Mouse (Mus musculus) kidney, postnatal 0 days (tissue): Measurements from ENCODE around the gene Rac3. TPM values are rescaled to one million over a fixed set of nuclear protein-coding genes. Genes with fewer than 3 reads are reported as not detected.

Experiments used
- ATAC-seq: fragments of 200-750 bp; cut with Nextera tagmentation; replicated peaks from 2 replicates; pipeline ENCODE4 v1.8.0; 2017; ENCODE audit warnings: low read depth, moderate number of reproducible peaks, moderate TSS enrichment, moderate library complexity; ENCODE audit not compliant: low FRiP score
- DNase-seq: peaks from one replicate; pipeline ENCODE4 v3.0.0-alpha.2; 2016; ENCODE audit warnings: low spot score
- H3K27ac ChIP-seq: fragments of 300-500 bp; sonication (generic); 2 replicates; pipeline ENCODE4 v1.5.1; 2014; ENCODE audit warnings: mild to moderate bottlenecking
- H3K27me3 ChIP-seq: fragments of 300-500 bp; sonication (generic); 2 replicates; pipeline ENCODE4 v1.6.1; 2014; ENCODE audit warnings: low read length, mixed read lengths; ENCODE audit not compliant: insufficient read depth
- H3K36me3 ChIP-seq: fragments of 300-500 bp; sonication (generic); 2 replicates; pipeline ENCODE4 v1.6.1; 2014; ENCODE audit warnings: low read length, mixed read lengths; ENCODE audit not compliant: insufficient read depth
- H3K4me1 ChIP-seq: fragments of 300-500 bp; sonication (generic); replicated peaks from 2 replicates; pipeline ENCODE4 v1.6.1; 2014; ENCODE audit warnings: antibody characterized with exemption, low read length, mixed read lengths; ENCODE audit not compliant: insufficient read depth
- H3K4me2 ChIP-seq: fragments of 300-500 bp; sonication (generic); 2 replicates; pipeline ENCODE4 v1.6.1; 2014; ENCODE audit warnings: mild to moderate bottlenecking, low read length, moderate library complexity, mixed read lengths
- H3K4me3 ChIP-seq: fragments of 300-500 bp; sonication (generic); replicated peaks from 2 replicates; pipeline ENCODE4 v1.5.1; 2014; ENCODE audit warnings: low read depth, low read length
- H3K9ac ChIP-seq: fragments of 300-500 bp; sonication (generic); 2 replicates; pipeline ENCODE4 v1.6.1; 2014; ENCODE audit warnings: low read depth, low read length
- H3K9me3 ChIP-seq: fragments of 300-500 bp; sonication (generic); replicated peaks from 2 replicates; pipeline ENCODE4 v1.6.1; 2016; ENCODE audit warnings: low read length, inconsistent platforms, mixed read lengths
- CTCF ChIP-seq: IDR thresholded peaks from 2 replicates; pipeline ENCODE4 v1.5.1; 2016; ENCODE audit warnings: antibody characterized with exemption, low read depth, mild to moderate bottlenecking, moderate library complexity
- WGBS: fragments of 180-500 bp; shearing (Covaris S2); extraction: QIAGEN DNeasy Blood & Tissue Kit; methylation state at CpG from one replicate; pipeline ENCODE4 v1.1.7; 2014; 5-methylcytosine and 5-hydroxymethylcytosine counted together
- polyA plus RNA-seq: library from polyadenylated mRNA; unstranded; fragments of >200 nt; fragmentation: Nextera tagmentation; extraction: Ambion mirVana; gene quantifications from 2 replicates; pipeline ENCODE4 v1.2.1, GENCODE M21; 2015

Rac3 gene
- polyA plus RNA-seq, 1 experiment from 2014 or later, result 23.4 TPM

DNA sequence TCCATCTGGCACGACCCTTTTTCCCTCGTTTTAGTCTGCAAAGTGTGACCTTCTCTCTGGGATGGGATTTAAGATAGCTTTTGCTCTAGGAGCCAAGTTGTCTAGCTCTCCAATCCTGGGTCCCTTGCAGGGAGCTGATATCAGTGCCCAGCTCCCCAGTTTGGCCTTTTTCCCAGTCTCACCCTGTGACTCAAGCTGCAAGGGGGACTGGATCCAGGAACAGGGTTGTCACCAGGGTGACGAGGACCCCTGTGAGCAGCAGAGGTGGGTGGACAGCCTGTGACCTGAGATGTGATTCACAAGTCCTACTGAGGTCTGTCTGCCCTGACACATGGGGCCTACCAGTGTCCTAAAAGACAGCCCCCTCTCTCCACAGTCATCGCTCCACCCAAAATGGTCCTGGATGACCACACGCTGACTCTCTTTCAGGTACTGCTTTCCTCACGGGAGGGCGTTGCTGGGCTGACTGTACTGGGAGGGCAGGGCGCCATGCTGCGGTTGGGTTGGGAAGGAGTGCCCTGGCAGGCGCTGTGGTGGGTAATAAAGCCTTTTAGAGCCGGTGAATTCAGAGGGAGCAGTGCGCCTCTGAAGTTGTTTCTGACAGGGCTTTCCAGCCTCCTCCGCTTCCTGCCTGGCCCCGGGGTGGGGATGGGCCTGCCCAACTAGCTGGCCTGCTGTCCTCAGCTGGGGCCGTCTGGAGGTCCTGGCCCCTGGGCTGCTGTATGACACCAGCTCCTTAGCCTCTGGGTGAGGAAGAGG lies 17.4 kb upstream of the Rac3 start:
- no peak overlapping the region for H3K4me3 ChIP-seq
- peaks cover 17% of the 10 kb centered on the region; the same call in 1 of the 2 replicates for H3K36me3 ChIP-seq
- no peak overlapping the region for H3K9ac ChIP-seq
- H3K4me2 ChIP-seq, result no peak overlapping the region
- 0 out of 2 replicates have a peak overlapping the region, but pooled peaks have one; percentile 16 for H3K27ac ChIP-seq
- peak; percentile 16; the same call in 1 of the 2 replicates for TF ChIP-seq CTCF
- H3K9me3 ChIP-seq, result no peaks in the 10 kb centered on the region
- H3K27me3 ChIP-seq, result no peaks in the 10 kb centered on the region
- H3K4me1 ChIP-seq, result peaks cover 16% of the 10 kb centered on the region
- 33% methylated on average over 15 of the region's 15 CpGs for WGBS
- ATAC-seq, result no peak
- no peak for DNase-seq

DNA sequence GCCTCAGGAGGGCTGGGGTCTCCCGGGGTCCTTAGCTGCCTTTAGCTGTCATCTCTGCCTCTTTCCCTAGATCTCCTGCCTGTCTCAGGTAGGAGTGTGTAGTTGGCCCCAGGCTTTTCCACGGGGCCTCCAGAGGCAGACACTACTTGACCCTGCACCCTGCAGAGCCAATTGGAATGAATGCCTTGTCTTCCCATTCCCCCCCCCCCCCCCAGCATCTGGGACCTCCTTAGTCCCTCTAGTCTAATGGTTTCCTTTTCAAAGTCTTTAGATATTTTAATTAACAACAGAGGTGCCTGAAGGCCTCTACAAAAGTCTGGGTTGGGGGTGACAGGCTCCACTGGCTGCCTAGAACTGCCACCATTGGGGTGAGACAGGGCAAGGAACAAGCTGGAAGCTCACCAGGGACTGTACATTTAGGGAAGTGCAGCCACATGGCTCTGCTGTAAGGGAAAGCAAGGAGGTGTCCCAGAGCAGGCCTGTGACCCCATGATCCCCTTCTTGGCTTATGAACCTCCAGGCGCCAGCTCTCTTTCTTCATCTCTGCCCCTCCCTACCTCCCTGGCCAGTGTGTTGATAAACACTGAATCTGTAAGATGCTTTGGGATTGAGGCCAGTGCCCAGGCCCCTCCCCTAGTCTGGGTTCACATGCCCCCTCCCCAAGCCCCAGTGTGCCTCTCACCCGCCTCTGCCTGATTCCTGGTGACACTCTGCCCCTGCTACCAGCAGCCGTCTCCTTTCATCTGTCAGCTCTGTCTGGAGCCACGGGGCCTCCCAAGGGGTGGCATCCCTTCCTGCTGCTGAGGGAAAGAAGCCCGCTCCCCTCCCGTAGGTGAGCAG lies 16.6 kb upstream of the Rac3 start:
- Histone ChIP-seq H3K4me1 (peaks cover 16% of the 10 kb centered on the region), H3K4me3 (no peak overlapping the region), H3K9me3 (no peaks in the 10 kb centered on the region), H3K27ac (0 out of 2 replicates have a peak overlapping the region, but pooled peaks have one; percentile 16), H3K27me3 (no peaks in the 10 kb centered on the region), H3K9ac (no peak overlapping the region), H3K4me2 (no peak overlapping the region), H3K36me3 (peaks cover 12% of the 10 kb centered on the region; the same call in 1 of the 2 replicates)
- WGBS, result 34% methylated on average over 8 of the region's 8 CpGs
- DNase-seq (peak; percentile 62), ATAC-seq (peak; percentile 34)
- no peak for TF ChIP-seq CTCF

DNA sequence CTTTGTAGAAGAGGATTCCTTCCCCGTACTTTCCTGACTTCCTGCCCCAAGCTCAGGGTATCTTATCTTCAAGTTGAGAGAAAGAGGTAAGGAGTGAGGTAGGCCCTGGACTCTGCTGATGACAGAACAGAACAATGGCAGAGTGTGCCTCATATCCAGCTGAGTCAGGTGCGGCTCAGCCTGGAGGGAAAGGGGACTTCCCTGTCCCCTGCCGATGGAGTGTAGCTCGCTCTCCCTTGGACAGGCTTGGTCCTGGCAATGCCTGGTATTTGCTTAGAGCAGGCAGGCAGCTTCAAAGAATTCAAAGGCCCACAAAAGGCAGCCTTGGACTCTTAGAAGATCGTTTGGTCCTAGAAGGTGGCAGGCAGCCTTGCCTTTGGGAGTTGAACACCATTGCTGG lies 15.2 kb upstream of the Rac3 start:
- DNase-seq (no peak), ATAC-seq (no peak)
- no peak overlapping the region for H3K4me2 ChIP-seq
- no peak overlapping the region for H3K27ac ChIP-seq
- H3K36me3 ChIP-seq, result peaks cover 14% of the 10 kb centered on the region; the same call in 1 of the 2 replicates
- no peaks in the 10 kb centered on the region for H3K27me3 ChIP-seq
- no peak overlapping the region for H3K4me3 ChIP-seq
- TF ChIP-seq CTCF, result no peak
- no peak overlapping the region for H3K9ac ChIP-seq
- WGBS, result 61% methylated on average over 5 of the region's 5 CpGs
- H3K9me3 ChIP-seq, result no peaks in the 10 kb centered on the region
- H3K4me1 ChIP-seq, result peaks cover 16% of the 10 kb centered on the region

DNA sequence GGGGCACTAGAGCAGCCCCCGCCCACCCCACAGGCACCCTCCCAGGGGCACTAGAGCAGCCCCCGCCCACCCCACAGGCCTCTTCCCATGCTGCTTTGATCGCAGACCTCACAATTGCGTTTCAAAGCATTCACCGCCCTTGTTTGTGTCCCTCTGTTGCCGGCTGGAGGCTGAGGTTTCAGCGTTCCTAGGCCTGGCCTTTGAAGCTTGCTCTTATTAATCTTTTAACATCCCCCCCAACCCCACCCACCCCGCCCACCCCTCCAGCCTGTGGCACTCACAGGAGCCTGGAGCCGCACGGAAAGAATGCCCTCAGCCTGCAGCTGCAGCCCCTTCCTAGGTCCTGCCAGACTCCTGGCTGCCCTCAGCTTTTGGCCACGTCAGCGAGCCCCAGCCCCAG lies 14.0 kb upstream of the Rac3 start:
- no peak for ATAC-seq
- 15% methylated on average over 12 of the region's 12 CpGs for WGBS
- H3K9ac ChIP-seq, result no peak overlapping the region
- TF ChIP-seq CTCF, result no peak
- peaks cover 16% of the 10 kb centered on the region for H3K4me1 ChIP-seq
- H3K27ac ChIP-seq, result no peak overlapping the region
- no peak overlapping the region for H3K4me3 ChIP-seq
- H3K4me2 ChIP-seq, result no peak overlapping the region
- peak; percentile 28 for DNase-seq
- H3K36me3 ChIP-seq, result 0 out of 2 replicates have a peak, but pooled peaks cover 10% of the 10 kb centered on the region
- H3K9me3 ChIP-seq, result no peaks in the 10 kb centered on the region
- H3K27me3 ChIP-seq, result no peaks in the 10 kb centered on the region

DNA sequence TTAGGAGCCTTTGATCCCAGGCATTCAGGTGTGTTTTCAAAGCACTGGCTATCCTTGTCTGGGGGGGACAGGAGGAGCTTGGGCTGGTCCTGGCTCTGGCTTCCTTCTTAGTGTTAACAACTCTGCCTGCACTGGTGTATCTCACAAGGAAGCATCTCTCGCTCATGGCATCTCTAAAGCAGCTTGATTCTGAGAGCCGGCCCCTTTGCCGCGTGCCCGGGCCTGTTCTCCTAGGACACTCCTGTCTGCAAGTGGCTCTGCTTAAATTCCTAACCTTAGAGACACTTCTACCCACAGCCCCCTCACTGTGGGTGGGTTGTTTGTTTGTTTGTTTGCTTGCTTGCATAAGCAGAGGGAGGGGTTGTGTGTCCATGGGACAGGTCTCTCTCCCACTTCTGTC lies 13.3 kb upstream of the Rac3 start:
- H3K36me3 ChIP-seq, result 0 out of 2 replicates have a peak, but pooled peaks cover 10% of the 10 kb centered on the region
- no peak overlapping the region for H3K4me2 ChIP-seq
- H3K9ac ChIP-seq, result no peak overlapping the region
- ATAC-seq, result no peak
- H3K27ac ChIP-seq, result no peak overlapping the region
- H3K4me3 ChIP-seq, result no peak overlapping the region
- no peaks in the 10 kb centered on the region for H3K27me3 ChIP-seq
- peaks cover 24% of the 10 kb centered on the region for H3K4me1 ChIP-seq
- 36% methylated on average over 5 of the region's 5 CpGs for WGBS
- no peaks in the 10 kb centered on the region for H3K9me3 ChIP-seq
- DNase-seq, result no peak
- TF ChIP-seq CTCF, result no peak

DNA sequence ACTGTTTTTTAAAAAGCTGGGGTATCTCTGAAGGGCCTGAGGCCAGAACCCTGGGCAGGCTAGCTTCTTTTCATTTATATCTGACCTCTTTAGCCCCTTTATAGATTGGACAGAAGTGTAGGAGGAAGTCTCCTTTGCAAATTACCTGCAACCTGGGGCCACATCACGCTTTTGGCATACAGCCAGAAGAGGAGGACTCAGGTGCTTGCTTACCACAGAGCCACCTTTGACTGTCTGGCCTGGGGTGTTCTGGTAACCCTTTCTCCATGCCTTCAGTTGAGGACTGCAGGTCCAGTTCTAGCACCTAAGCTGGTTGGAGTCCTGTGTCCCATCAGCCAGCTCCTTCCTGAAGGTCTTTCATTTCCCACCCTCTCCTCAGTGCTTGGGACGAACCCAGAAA lies 11.7 kb upstream of the Rac3 start:
- Histone ChIP-seq H3K9me3 (no peaks in the 10 kb centered on the region), H3K36me3 (0 out of 2 replicates have a peak, but pooled peaks cover 10% of the 10 kb centered on the region), H3K4me3 (no peak overlapping the region), H3K4me1 (peaks cover 19% of the 10 kb centered on the region), H3K4me2 (no peak overlapping the region), H3K9ac (no peak overlapping the region), H3K27ac (no peak overlapping the region), H3K27me3 (no peaks in the 10 kb centered on the region)
- no peak for ATAC-seq
- no peak for DNase-seq
- TF ChIP-seq CTCF, result no peak
- WGBS, result 80% methylated on average over 2 of the region's 2 CpGs
